Mouse (Mus musculus): ENCODE measurements around the gene Sec14l2. TPM values are rescaled to one million over a fixed set of nuclear protein-coding genes. Genes with fewer than 3 reads are reported as not detected.

Gene Sec14l2
- polyA plus RNA-seq, 1 experiment from 2014 or later: 1.9 TPM

DNA sequence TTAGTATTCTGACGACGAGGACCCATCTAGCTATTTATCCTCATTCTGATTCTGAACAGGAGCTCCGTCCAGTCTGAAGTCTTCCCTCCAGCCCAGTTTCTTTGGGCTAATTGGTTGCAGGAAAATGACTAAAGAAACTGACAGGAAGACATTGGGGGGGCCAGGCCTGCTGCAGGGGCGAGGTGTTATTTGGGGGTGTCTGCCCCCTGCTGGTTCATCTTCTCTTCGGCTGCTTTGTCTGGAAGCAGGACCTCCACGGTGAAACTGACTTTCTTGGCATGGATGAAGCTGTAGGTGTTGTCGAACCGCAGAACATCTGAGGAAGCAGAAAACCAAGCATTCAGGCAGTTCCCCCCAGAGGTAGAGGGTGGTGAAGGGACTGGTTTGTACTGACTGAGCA, 25.1 kb downstream of the Sec14l2 start:
- H3K4me1 ChIP-seq (ENCODE audit: insufficient read depth): peaks cover 6% of the 10 kb centered on the region; the same call in 1 of the 2 replicates
- no peak overlapping the region for H3K4me3 ChIP-seq (ENCODE audit: low read depth, low read length)
- no peaks in the 10 kb centered on the region for H3K27me3 ChIP-seq (ENCODE audit: insufficient read depth, low read length)
- no peak overlapping the region for H3K27ac ChIP-seq (ENCODE audit: low read depth)
- no peaks in the 10 kb centered on the region for H3K9me3 ChIP-seq (ENCODE audit: low read depth, low read length)
- no peak for ATAC-seq (ENCODE audit: insufficient read depth)
- no peaks in the 10 kb centered on the region for H3K36me3 ChIP-seq (ENCODE audit: insufficient read depth)
- peak; percentile 43 for TF ChIP-seq CTCF (IDR thresholded peaks at IDR 0.05; ENCODE audit: low read depth)
- no peak overlapping the region for H3K9ac ChIP-seq
- DNase-seq: peak; percentile 6
- no peak overlapping the region for H3K4me2 ChIP-seq
- 57% methylated on average over 8 of the region's 8 CpGs for WGBS

DNA sequence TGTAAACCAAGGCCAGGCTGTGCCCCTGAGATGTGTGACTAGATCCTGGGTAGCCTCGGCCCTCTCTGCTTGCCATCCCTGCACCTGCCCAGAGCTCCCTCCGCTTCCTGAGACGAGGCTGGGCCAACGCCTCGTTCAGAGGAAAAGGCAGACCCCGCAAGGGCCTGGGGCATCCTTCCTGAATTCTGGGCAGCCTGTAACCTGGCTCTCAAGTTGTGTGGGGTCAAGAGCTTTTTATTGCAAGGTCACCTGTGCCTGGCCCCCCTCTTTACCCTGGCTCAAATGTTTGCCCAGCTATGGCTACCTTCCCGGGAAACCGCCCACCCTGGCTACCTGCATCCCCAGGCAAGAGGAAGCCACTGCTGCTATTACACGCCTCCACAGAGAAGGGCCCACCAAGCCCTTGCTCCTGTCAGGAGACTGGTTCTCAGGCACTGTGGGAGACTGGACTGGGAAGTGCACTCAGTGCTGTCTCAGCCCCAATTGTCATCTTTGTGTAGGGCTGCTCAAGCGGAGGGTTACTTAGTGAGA, 26.1 kb downstream of the Sec14l2 start:
- TF ChIP-seq CTCF (IDR thresholded peaks at IDR 0.05; ENCODE audit: low read depth): no peak

DNA sequence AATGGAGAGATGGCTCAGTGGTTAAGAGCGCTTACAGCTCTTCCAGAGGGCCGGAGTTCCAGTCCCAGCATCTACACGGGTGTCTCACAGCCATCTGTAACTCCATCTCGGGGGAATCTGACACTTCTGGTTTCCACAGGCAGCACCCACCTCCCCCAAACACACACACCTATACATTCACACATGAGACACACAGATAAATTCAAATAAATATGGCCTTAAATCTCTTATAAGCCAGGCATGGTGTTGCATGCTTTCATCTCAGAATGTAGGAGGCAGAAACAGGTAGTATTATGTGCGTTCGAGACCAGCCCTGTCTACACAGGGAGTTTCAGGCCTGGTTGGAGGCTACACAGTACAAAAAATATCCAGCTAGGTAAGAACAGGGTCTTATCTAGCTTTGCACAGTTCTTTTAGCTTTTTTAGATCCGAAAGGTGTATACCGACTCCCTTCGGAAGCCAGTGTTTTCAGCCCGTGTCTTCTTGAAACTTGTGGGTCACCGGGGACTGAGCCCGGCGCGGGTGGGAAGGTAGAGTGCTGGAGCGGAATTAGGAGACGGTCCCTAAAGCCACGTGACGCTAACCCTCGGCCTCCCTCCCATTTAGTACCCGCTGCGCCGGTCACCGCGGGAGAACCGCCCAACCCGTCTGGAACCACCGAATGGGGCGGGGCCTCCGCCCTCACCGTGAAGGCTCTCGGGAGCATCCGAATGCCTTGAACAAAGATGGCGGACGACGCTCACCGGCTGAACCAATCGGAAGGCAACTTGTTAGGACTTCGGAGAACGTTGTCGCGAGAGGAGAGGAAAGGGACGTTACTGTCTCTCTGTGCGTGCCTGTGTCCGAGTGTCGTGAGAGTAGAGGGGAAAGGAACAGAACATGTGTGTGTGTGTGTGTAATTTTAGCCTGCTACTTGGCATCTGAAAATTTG, 26.9 kb downstream of the Sec14l2 start:
- no peak for TF ChIP-seq CTCF (IDR thresholded peaks at IDR 0.05; ENCODE audit: low read depth)
- Histone ChIP-seq H3K4me3 (ENCODE audit: low read depth, low read length) (peak overlapping the region; percentile 58), H3K9me3 (ENCODE audit: low read depth, low read length) (no peaks in the 10 kb centered on the region), H3K27me3 (ENCODE audit: insufficient read depth, low read length) (no peaks in the 10 kb centered on the region), H3K36me3 (ENCODE audit: insufficient read depth) (peaks cover 7% of the 10 kb centered on the region; the same call in 1 of the 2 replicates), H3K27ac (ENCODE audit: low read depth) (peak overlapping the region; percentile 88), H3K9ac (peak overlapping the region; percentile 71), H3K4me1 (ENCODE audit: insufficient read depth) (peaks cover 6% of the 10 kb centered on the region; the same call in 1 of the 2 replicates), H3K4me2 (peak overlapping the region; percentile 92)
- 4% methylated on average over 45 of the region's 45 CpGs for WGBS
- DNase-seq (peak; percentile 99), ATAC-seq (ENCODE audit: insufficient read depth) (peak; percentile 94)

More for the DNA sequence above, 26.1 kb downstream of the Sec14l2 start:
- WGBS: 22% methylated on average over 10 of the region's 10 CpGs
- Histone ChIP-seq H3K27me3 (ENCODE audit: insufficient read depth, low read length) (no peaks in the 10 kb centered on the region), H3K4me2 (peak overlapping the region; percentile 92), H3K4me3 (ENCODE audit: low read depth, low read length) (peak overlapping the region; percentile 58), H3K36me3 (ENCODE audit: insufficient read depth) (no peaks in the 10 kb centered on the region), H3K27ac (ENCODE audit: low read depth) (peak overlapping the region; percentile 88), H3K9me3 (ENCODE audit: low read depth, low read length) (no peaks in the 10 kb centered on the region), H3K4me1 (ENCODE audit: insufficient read depth) (peaks cover 6% of the 10 kb centered on the region; the same call in 1 of the 2 replicates), H3K9ac (peak overlapping the region; percentile 71)
- ATAC-seq (ENCODE audit: insufficient read depth): peak; percentile 48
- DNase-seq: no peak

DNA sequence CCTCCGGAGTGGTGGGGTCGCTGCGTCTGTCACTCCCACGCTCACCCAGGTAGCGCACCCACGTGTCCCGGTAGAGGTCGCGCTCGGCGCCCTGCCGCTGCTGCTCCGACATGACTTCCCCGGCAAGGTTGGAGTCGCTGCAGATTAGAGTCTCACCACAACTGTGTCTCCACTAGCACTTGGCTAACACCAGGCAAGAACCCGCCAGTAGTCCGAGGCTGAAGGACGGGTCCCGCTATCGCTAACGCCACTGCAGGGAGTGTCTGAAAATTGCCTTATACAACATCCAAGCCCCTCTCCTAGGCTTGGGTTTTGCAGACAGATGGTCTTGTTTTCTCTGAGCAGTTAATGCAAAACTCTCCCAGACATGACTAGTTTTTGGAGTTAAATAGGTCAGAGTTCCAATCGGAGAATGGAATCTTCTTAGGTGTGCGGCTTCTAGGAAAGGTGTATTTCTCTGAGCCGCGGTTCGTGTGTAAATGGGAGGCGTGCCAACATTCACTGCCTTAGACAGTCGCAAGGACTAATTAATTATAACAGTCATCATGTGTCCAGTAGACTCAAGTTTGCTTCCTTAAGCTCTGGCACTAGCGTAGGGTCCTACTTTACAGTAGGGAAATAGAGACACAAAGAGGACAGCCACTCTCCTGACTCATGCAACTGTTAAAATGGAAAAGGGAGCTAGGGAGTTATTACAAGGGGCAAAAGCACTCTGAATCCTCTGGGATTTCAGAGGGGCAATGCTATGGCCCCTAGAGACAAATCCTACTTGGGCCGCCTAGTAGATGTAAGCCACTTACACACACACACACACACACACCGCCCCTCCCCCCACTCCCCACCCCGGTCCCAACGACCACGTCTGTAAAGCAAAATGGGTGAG, 27.8 kb downstream of the Sec14l2 start, which contains the start of gene Mtfp1:
Gene Mtfp1 (minus strand): TSS at position 275 of the 883 bp plus-strand sequence.
- ATAC-seq (ENCODE audit: insufficient read depth): peak; percentile 10; the same call in 1 of the 2 replicates
- peak; percentile 80 for DNase-seq
- H3K36me3 ChIP-seq (ENCODE audit: insufficient read depth): peaks cover 9% of the 10 kb centered on the region; the same call in 1 of the 2 replicates
- H3K27me3 ChIP-seq (ENCODE audit: insufficient read depth, low read length): no peaks in the 10 kb centered on the region
- WGBS: 6% methylated on average over 34 of the region's 34 CpGs
- peak within 1 kb of the TSS; percentile 56 for H3K9ac ChIP-seq
- H3K27ac ChIP-seq (ENCODE audit: low read depth): peak within 1 kb of the TSS; percentile 78
- peak within 1 kb of the TSS; percentile 58 for H3K4me3 ChIP-seq (ENCODE audit: low read depth, low read length)
- peak; percentile 17; the same call in 1 of the 2 replicates for TF ChIP-seq CTCF (IDR thresholded peaks at IDR 0.05; ENCODE audit: low read depth)
- peak within 1 kb of the TSS; percentile 92 for H3K4me2 ChIP-seq
- H3K9me3 ChIP-seq (ENCODE audit: low read depth, low read length): no peaks in the 10 kb centered on the region
- peaks cover 6% of the 10 kb centered on the region; the same call in 1 of the 2 replicates for H3K4me1 ChIP-seq (ENCODE audit: insufficient read depth)

DNA sequence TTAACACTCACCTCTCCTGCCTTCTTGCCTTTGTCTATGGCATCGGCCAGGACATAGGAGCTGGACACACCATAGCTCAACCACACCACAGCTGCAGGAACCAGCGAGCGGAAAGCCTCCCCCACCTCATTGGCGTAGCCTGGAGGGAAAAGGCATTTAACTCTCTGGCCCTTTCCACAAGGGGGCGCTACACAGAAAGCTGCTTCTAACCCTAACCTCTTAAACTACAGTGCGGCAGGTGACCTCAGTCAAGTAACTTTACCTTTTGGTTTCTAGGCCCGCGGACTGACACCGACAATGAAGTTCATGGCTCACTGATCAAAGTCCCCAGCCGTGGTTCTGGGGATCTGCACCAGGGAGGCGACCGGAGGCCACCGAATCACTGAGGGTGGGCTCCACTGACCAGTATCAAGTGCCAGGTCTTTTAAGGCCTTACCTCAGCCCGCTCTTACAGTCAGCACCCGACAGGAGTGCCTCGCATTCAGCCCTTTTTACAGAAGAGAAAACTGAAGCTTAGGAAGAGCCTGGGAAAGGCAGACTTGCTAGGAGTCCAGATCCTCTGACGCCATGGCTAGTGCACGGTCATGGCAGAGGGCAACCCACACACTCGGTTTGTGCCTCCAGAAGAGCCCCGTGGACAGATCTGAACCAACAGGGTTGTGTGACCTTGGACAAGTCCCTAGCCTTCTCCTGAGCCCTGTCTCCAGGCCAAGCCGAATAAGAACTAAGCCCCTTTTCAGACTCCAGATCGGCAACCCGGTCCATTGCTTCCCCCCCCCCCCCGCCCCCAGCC, 28.6 kb downstream of the Sec14l2 start:
- no peak for ATAC-seq (ENCODE audit: insufficient read depth)
- TF ChIP-seq CTCF (IDR thresholded peaks at IDR 0.05; ENCODE audit: low read depth): peak; percentile 83

More for the DNA sequence above, 28.6 kb downstream of the Sec14l2 start:
- Histone ChIP-seq H3K27me3 (ENCODE audit: insufficient read depth, low read length) (no peaks in the 10 kb centered on the region), H3K36me3 (ENCODE audit: insufficient read depth) (peaks cover 9% of the 10 kb centered on the region; the same call in 1 of the 2 replicates), H3K4me3 (ENCODE audit: low read depth, low read length) (peak overlapping the region; percentile 58), H3K9me3 (ENCODE audit: low read depth, low read length) (no peaks in the 10 kb centered on the region), H3K4me1 (ENCODE audit: insufficient read depth) (peaks cover 6% of the 10 kb centered on the region; the same call in 1 of the 2 replicates), H3K27ac (ENCODE audit: low read depth) (peak overlapping the region; percentile 78), H3K4me2 (peak overlapping the region; percentile 92), H3K9ac (peak overlapping the region; percentile 56)
- 9% methylated on average over 24 of the region's 24 CpGs for WGBS
- peak; percentile 77 for DNase-seq

Data from lung, embryonic 14.5 days (tissue).